Mouse (Mus musculus) intestine, embryonic 15.5 days (tissue): ENCODE measurements around the gene Tbc1d8. TPM values are rescaled to one million over a fixed set of nuclear protein-coding genes. Genes with fewer than 3 reads are reported as not detected.

Experiments used
- ATAC-seq: fragments of 200-750 bp; cut with Nextera tagmentation; 2 replicates; pipeline ENCODE4 v1.8.0; 2017; ENCODE audit warnings: moderate TSS enrichment, moderate library complexity
- H3K27ac ChIP-seq: fragments of 300-500 bp; sonication (generic); 2 replicates; pipeline ENCODE4 v1.5.1; 2015; ENCODE audit warnings: mild to moderate bottlenecking, inconsistent platforms
- H3K27me3 ChIP-seq: fragments of 300-500 bp; sonication (generic); replicated peaks from 2 replicates; pipeline ENCODE4 v1.6.1; 2015; ENCODE audit warnings: inconsistent platforms
- H3K36me3 ChIP-seq: fragments of 300-500 bp; sonication (generic); 2 replicates; pipeline ENCODE4 v1.6.1; 2015; ENCODE audit warnings: inconsistent platforms
- H3K4me1 ChIP-seq: fragments of 300-500 bp; sonication (generic); replicated peaks from 2 replicates; pipeline ENCODE4 v1.6.1; 2015; ENCODE audit warnings: inconsistent platforms
- H3K4me2 ChIP-seq: fragments of 300-500 bp; sonication (generic); replicated peaks from 2 replicates; pipeline ENCODE4 v1.6.1; 2015; ENCODE audit warnings: mild to moderate bottlenecking, inconsistent platforms
- H3K4me3 ChIP-seq: fragments of 300-500 bp; sonication (generic); replicated peaks from 2 replicates; pipeline ENCODE4 v1.5.1; 2015; ENCODE audit warnings: inconsistent platforms
- H3K9ac ChIP-seq: fragments of 300-500 bp; sonication (generic); 2 replicates; pipeline ENCODE4 v1.6.1; 2015; ENCODE audit warnings: inconsistent platforms
- H3K9me3 ChIP-seq: fragments of 300-500 bp; sonication (generic); 2 replicates; pipeline ENCODE4 v1.6.1; 2016; ENCODE audit warnings: inconsistent platforms
- WGBS: fragments of 180-500 bp; shearing (Covaris S2); methylation state at CpG from one replicate; pipeline ENCODE4 v1.1.7; 2015; 5-methylcytosine and 5-hydroxymethylcytosine counted together
- polyA plus RNA-seq: library from polyadenylated mRNA; unstranded; fragments of >200 nt; fragmentation: Nextera tagmentation; extraction: Ambion mirVana; gene quantifications from 2 replicates; pipeline ENCODE4 v1.2.1, GENCODE M21; 2015

Tbc1d8 gene
- polyA plus RNA-seq, 1 experiment from 2014 or later = 8.7 TPM

GRCm38 (mm10) chr1:39408123-39408522, 70.4 kb downstream of the Tbc1d8 start:
- Histone ChIP-seq H3K4me2 (no peak overlapping the region), H3K36me3 (no peaks in the 10 kb centered on the region), H3K27me3 (no peaks in the 10 kb centered on the region), H3K4me1 (no peaks in the 10 kb centered on the region), H3K9me3 (no peaks in the 10 kb centered on the region), H3K27ac (no peak overlapping the region), H3K4me3 (no peak overlapping the region), H3K9ac (no peak overlapping the region)
- peak; percentile 49; the same call in 1 of the 2 replicates for ATAC-seq
- 92% methylated on average over 6 of the region's 6 CpGs for WGBS

DNA sequence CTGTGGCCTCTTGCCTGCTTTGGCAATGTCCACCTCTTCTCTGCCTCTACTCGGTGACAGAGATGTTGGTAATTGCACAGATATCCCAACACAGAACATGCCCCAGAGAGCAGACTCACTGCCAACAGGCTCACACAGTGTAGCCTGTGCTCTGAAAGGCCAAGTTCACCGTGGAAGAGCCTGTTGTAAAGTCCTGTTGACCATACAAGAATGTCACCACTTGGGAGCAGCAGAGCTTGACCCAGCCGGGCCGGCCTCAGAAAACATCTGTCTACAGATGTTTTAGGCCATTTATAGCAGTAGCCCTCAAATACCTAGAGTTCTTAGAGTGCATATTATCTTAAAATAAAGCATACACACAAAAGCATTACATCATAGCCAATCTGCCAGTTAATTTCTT, 71.4 kb downstream of the Tbc1d8 start:
- Histone ChIP-seq H3K27ac (no peak overlapping the region), H3K4me2 (no peak overlapping the region), H3K4me1 (no peaks in the 10 kb centered on the region), H3K9me3 (no peaks in the 10 kb centered on the region), H3K36me3 (no peaks in the 10 kb centered on the region), H3K9ac (no peak overlapping the region), H3K4me3 (no peak overlapping the region), H3K27me3 (no peaks in the 10 kb centered on the region)
- no peak for ATAC-seq
- 65% methylated on average over 4 of the region's 4 CpGs for WGBS

- ATAC-seq = no peak
- H3K4me1 ChIP-seq = no peaks in the 10 kb centered on the region
- H3K9me3 ChIP-seq = no peaks in the 10 kb centered on the region
- no peak overlapping the region for H3K4me3 ChIP-seq
- H3K27me3 ChIP-seq = no peaks in the 10 kb centered on the region
- 91% methylated on average over 3 of the region's 3 CpGs for WGBS
- no peak overlapping the region for H3K9ac ChIP-seq
- no peak overlapping the region for H3K27ac ChIP-seq
- no peak overlapping the region for H3K4me2 ChIP-seq
- no peaks in the 10 kb centered on the region for H3K36me3 ChIP-seq
These were observed 78.4 kb downstream of the Tbc1d8 start for GRCm38 (mm10) chr1:39400173-39400572.

- Histone ChIP-seq H3K27ac (no peak overlapping the region), H3K4me3 (no peak overlapping the region), H3K4me1 (no peaks in the 10 kb centered on the region), H3K4me2 (no peak overlapping the region), H3K27me3 (no peaks in the 10 kb centered on the region), H3K9me3 (no peaks in the 10 kb centered on the region), H3K9ac (no peak overlapping the region), H3K36me3 (no peaks in the 10 kb centered on the region)
- ATAC-seq = no peak
- WGBS = 45% methylated on average over 4 of the region's 4 CpGs
These were observed 79.3 kb downstream of the Tbc1d8 start for GRCm38 (mm10) chr1:39399228-39399627.

- no peak overlapping the region for H3K9ac ChIP-seq
- WGBS = 77% methylated on average over 6 of the region's 6 CpGs
These were observed 80.3 kb downstream of the Tbc1d8 start for GRCm38 (mm10) chr1:39398284-39398683.

DNA sequence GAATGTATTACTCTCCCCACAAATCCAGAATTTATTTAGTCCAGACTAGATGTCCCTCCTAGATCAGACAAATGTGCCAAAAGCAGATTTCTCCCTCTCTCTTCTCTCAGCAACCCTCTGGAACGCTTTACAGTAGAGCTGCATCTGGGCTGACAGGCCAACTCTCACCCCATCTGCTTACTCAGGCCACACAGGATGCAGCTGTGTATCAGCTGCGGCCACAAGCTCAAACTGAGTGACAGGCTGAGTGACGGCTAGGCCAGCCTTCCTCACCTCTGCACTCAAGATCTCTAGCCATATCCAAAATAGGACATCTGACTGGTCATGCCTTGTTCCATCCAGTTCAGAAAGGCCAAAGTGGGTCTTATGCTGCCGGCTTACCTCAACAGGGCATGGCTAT, 82.2 kb downstream of the Tbc1d8 start:
- Histone ChIP-seq H3K4me3 (no peak overlapping the region), H3K36me3 (no peaks in the 10 kb centered on the region), H3K4me2 (no peak overlapping the region), H3K27me3 (no peaks in the 10 kb centered on the region), H3K9ac (no peak overlapping the region), H3K27ac (no peak overlapping the region), H3K9me3 (no peaks in the 10 kb centered on the region), H3K4me1 (no peaks in the 10 kb centered on the region)
- WGBS = 61% methylated on average over 4 of the region's 4 CpGs
- no peak for ATAC-seq

More at GRCm38 (mm10) chr1:39398284-39398683, 80.3 kb downstream of the Tbc1d8 start:
- H3K4me3 ChIP-seq = no peak overlapping the region
- H3K27me3 ChIP-seq = no peaks in the 10 kb centered on the region
- no peaks in the 10 kb centered on the region for H3K36me3 ChIP-seq
- H3K9me3 ChIP-seq = no peaks in the 10 kb centered on the region
- H3K4me2 ChIP-seq = no peak overlapping the region
- no peak for ATAC-seq
- no peaks in the 10 kb centered on the region for H3K4me1 ChIP-seq
- no peak overlapping the region for H3K27ac ChIP-seq

GRCm38 (mm10) chr1:39394650-39395049, 83.9 kb downstream of the Tbc1d8 start:
- no peaks in the 10 kb centered on the region for H3K4me1 ChIP-seq
- H3K9ac ChIP-seq = no peak overlapping the region
- H3K27me3 ChIP-seq = no peaks in the 10 kb centered on the region
- no peak overlapping the region for H3K4me2 ChIP-seq
- no peaks in the 10 kb centered on the region for H3K9me3 ChIP-seq
- no peak for ATAC-seq
- H3K36me3 ChIP-seq = no peaks in the 10 kb centered on the region
- no peak overlapping the region for H3K27ac ChIP-seq
- WGBS = 88% methylated on average over 3 of the region's 3 CpGs
- H3K4me3 ChIP-seq = no peak overlapping the region

DNA sequence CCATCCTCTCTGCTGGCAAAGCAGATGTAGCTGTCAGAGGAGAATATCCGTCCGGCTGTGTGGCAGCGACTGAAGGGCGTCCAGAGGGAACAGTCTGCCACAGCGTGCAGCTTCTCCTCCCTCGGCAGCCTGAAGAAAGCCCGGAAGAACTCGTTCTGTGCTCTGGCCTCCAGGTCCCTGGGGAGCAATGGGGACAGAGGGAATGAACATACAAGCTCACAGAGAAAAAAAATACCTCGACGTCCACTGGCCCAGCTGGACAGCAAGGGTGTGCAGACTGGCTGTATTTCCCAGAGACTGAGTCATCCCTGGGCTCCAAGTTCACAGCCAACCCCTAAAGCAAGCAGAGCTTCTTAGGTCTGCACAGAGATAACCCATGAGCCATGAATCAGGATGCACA, 84.5 kb downstream of the Tbc1d8 start:
- no peaks in the 10 kb centered on the region for H3K27me3 ChIP-seq

DNA sequence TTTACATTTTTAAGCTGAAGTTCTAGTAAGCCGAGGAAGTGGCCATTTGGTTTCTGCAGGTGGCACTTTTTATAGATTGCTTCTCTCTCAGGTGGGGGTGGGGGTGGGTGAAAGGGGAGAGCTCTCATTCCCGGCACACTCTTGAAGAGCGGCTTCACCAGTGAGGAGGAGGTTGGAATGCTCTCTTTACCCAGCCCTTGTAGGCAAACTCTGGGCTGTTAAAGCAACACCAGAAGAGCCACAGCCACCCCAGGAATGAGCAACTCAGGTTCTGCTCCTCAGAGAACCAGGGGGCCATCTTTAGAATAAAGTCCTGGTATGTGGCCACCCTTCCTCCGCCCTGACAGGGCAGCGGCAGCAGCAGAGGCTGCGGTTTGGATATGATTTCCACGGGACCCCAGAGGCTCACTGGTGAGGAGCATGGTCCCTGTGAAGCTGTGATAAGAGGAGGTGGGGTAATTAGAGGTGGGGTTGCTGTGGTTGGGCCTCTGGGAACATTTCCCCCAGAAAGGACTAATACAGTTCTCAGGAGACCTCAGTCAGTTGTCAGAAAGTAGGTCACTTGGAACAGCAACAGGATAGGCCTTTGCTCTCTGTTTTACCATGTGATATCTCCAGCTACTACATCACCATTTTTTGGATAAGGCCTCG, 85.2 kb downstream of the Tbc1d8 start:
- H3K4me3 ChIP-seq = no peak overlapping the region
- no peak for ATAC-seq
- H3K4me2 ChIP-seq = no peak overlapping the region
- no peaks in the 10 kb centered on the region for H3K27me3 ChIP-seq
- no peak overlapping the region for H3K9ac ChIP-seq
- H3K27ac ChIP-seq = no peak overlapping the region
- H3K4me1 ChIP-seq = no peaks in the 10 kb centered on the region
- WGBS = 81% methylated on average over 8 of the region's 8 CpGs
- H3K36me3 ChIP-seq = no peaks in the 10 kb centered on the region
- H3K9me3 ChIP-seq = no peaks in the 10 kb centered on the region

More for the DNA sequence above, 84.5 kb downstream of the Tbc1d8 start:
- Histone ChIP-seq H3K36me3 (no peaks in the 10 kb centered on the region), H3K27ac (no peak overlapping the region), H3K4me1 (no peaks in the 10 kb centered on the region), H3K4me3 (no peak overlapping the region), H3K9ac (no peak overlapping the region), H3K9me3 (no peaks in the 10 kb centered on the region), H3K4me2 (no peak overlapping the region)
- 75% methylated on average over 10 of the region's 10 CpGs for WGBS
- no peak for ATAC-seq

- Histone ChIP-seq H3K27ac (no peak overlapping the region), H3K9ac (no peak overlapping the region), H3K27me3 (no peaks in the 10 kb centered on the region), H3K36me3 (no peaks in the 10 kb centered on the region), H3K4me3 (no peak overlapping the region), H3K4me2 (no peak overlapping the region), H3K4me1 (no peaks in the 10 kb centered on the region), H3K9me3 (no peaks in the 10 kb centered on the region)
- peak; percentile 76 for ATAC-seq
- 61% methylated on average over 3 of the region's 3 CpGs for WGBS
These were observed 86.4 kb downstream of the Tbc1d8 start for GRCm38 (mm10) chr1:39392189-39392588.

GRCm38 (mm10) chr1:39391652-39392051, 86.9 kb downstream of the Tbc1d8 start:
- H3K4me1 ChIP-seq = no peaks in the 10 kb centered on the region
- H3K4me3 ChIP-seq = no peak overlapping the region
- H3K27me3 ChIP-seq = no peaks in the 10 kb centered on the region
- ATAC-seq = no peak
- no peak overlapping the region for H3K27ac ChIP-seq
- no peak overlapping the region for H3K4me2 ChIP-seq
- H3K9me3 ChIP-seq = no peaks in the 10 kb centered on the region
- no peaks in the 10 kb centered on the region for H3K36me3 ChIP-seq
- WGBS = 88% methylated on average over 6 of the region's 6 CpGs
- H3K9ac ChIP-seq = no peak overlapping the region

- ATAC-seq = no peak
- H3K9ac ChIP-seq = no peak overlapping the region
- no peaks in the 10 kb centered on the region for H3K9me3 ChIP-seq
- H3K4me2 ChIP-seq = no peak overlapping the region
- H3K36me3 ChIP-seq = no peaks in the 10 kb centered on the region
- H3K4me1 ChIP-seq = no peaks in the 10 kb centered on the region
- H3K27ac ChIP-seq = no peak overlapping the region
- H3K27me3 ChIP-seq = no peaks in the 10 kb centered on the region
- H3K4me3 ChIP-seq = no peak overlapping the region
- WGBS = 85% methylated on average over 11 of the region's 11 CpGs
These were observed 89.2 kb downstream of the Tbc1d8 start for GRCm38 (mm10) chr1:39389338-39389737.

DNA sequence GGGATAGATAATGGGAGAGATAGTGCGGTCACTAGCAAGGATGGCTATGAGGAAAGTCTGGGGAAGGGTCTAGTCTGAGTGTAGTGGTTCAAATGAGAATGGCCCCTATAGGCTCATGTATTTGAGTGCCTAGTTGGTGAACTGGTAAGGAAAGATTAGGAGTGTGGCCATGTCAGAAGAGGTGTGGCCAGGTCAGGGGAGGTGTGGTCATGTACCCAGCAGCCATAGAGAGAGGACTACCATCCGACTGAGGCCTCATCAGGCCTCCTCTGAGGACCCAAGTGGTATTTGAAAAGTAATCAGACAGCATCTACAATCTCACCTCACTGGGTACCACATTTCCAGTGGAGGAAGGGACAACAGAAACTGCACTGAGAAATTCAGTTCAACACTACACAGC, 90.4 kb downstream of the Tbc1d8 start:
- 87% methylated on average over 2 of the region's 2 CpGs for WGBS
- Histone ChIP-seq H3K4me3 (no peak overlapping the region), H3K9me3 (no peaks in the 10 kb centered on the region), H3K9ac (no peak overlapping the region), H3K36me3 (no peaks in the 10 kb centered on the region), H3K27ac (no peak overlapping the region), H3K4me2 (no peak overlapping the region), H3K4me1 (no peaks in the 10 kb centered on the region), H3K27me3 (no peaks in the 10 kb centered on the region)
- ATAC-seq = no peak
